Mouse (Mus musculus): Measurements from ENCODE around the gene Stab2.

GRCm38 (mm10) chr10:86878721-86879120, 129.1 kb downstream of the Stab2 start:
- TF ChIP-seq CTCF (conservative IDR thresholded peaks at IDR 0.05; ENCODE audit: insufficient read depth, insufficient read length, low read depth, low read length) (no peak), POLR2A (IDR thresholded peaks at IDR 0.05; ENCODE audit: low read depth, low read length) (no peak)
